Mouse (Mus musculus) lung, postnatal 4 days (tissue): ENCODE measurements around the gene Olfr138.

Experiments used
- DNase-seq, 2 experiments: peaks; one replicate each; pipeline ENCODE4 v3.0.0; 2021

Olfr138 gene

DNA sequence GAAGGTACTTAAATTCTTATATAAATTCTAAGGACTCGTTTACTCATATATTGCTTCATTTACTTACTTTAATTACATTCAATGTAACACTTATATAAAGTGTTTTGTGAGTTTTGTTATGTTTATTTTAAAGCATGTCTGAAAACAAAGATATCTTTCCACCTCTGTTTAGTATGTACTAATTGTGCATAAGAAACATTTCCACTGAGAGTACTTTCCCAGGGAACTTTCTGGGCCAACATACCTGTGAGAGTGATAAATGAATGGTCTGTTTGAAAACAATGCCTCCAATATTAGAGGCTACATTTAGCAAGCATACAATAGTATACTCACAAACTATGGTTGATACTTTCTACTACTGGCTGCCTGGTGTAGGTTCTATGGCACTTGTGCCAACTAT, at the start of gene Olfr138:
Olfr138 (plus strand) TSS at position 301 of the 400 bp plus-strand sequence.
- DNase-seq, result no peak

DNA sequence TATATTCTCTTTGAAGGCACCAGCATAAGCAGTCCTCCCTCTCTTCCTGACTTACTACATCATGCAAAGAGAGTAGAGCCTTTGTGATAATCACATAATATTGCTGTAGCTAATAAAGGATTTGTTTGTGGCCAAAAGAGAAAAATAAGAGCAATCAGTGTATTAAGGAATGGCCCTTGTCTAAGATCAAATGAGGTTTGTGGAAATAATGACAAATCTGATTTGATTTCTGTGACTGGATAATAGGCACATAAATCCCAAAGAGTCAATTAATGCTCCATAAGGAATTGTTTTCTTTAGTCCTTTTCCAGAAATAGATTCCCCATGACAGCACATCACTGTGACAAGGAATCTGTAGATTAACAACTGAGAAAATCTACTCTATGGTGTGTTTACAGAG, 46.6 kb downstream of the Olfr138 start, which contains the start of gene Olfr137:
Olfr137 (minus strand) TSS at position 101 of the 400 bp plus-strand sequence.
- no peak for DNase-seq
